Mouse (Mus musculus) right cerebral cortex, postnatal 4 days (tissue): ENCODE measurements at regions not wholly inside any gene's neighbourhood (a gene's known extent, or its start where the extent isn't known, plus 50 kb on each side); places are given as distances from the start of the nearest gene placed in this dataset.
A peak's percentile ranks its signal among the peaks of the same experiment; 100 is the strongest.

ENCODE experiments used
- DNase-seq: peaks from one replicate; pipeline ENCODE4 v3.0.0-alpha.2; 2022

DNA sequence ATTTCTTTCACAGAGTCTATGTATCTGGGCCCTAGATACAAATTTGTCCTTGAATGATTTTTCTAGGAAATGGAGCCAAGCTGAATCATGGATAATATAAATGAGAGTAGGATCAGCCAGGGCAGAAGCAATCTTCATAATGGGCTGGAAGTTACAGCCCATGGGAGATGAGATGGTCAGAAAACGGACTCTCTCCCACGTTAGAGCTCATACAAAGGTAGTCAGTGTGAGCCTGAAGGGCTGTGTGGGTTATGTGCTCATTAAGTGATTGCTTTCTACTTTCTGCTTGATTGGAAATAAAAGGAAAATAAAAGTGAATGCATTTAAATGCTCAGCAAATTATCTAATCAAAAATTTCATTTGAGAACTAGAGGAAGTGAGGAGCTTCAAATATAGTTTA, 2017.1 kb upstream of the Pcdh20 start:
- DNase-seq: no peak

GRCm38 (mm10) chr14:90447971-90448370, 1976.8 kb upstream of the Pcdh20 start:
- no peak for DNase-seq

- peak; percentile 73 for DNase-seq
Observed at GRCm38 (mm10) chr14:90432874-90433543, 1961.8 kb upstream of the Pcdh20 start.

- no peak for DNase-seq
Observed at GRCm38 (mm10) chr14:90412707-90413106, 1941.5 kb upstream of the Pcdh20 start.

DNA sequence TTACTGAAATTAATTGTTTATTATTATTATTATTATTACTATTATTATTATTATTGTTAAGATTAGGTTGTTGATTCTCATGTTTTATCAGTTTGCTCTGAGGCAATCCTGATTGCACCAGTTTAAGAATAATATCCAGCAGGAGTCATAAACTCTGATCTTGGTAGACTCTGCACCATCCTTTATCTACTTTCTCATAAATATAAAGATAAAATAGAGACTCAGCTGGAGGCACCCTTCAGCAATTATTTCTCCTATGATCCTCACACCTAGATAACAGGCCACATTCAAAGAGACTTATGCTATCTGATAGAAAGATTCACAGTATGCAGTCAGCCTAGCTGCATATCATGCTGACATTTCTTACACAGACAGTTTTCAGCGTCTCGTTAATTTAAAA, 1935.2 kb upstream of the Pcdh20 start:
- no peak for DNase-seq

DNA sequence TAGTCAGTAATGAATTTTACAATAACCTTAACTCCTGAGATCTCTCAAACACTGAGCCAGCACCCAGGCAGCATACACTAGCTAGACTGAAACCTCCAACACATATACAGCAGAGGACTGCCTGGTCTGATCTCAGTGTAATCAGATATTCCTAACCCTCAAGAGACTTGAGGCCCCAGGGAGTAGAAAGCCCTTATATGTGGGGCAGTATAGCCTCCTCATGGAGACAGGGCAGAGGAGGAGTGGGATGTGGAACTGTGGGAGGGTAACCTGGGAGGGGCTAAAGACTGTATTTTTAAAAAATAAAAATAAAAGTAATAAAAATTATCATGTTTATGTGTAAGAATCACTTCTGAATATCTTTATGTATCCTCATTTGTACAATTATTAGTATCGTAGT, 1934.3 kb upstream of the Pcdh20 start:
- no peak for DNase-seq

GRCm38 (mm10) chr14:90367256-90367936, 1896.2 kb upstream of the Pcdh20 start:
- no peak for DNase-seq

- no peak for DNase-seq
Observed at GRCm38 (mm10) chr14:90334541-90334940, 1863.3 kb upstream of the Pcdh20 start.

GRCm38 (mm10) chr14:90295456-90295855, 1824.3 kb upstream of the Pcdh20 start:
- peak; percentile 2 for DNase-seq

DNA sequence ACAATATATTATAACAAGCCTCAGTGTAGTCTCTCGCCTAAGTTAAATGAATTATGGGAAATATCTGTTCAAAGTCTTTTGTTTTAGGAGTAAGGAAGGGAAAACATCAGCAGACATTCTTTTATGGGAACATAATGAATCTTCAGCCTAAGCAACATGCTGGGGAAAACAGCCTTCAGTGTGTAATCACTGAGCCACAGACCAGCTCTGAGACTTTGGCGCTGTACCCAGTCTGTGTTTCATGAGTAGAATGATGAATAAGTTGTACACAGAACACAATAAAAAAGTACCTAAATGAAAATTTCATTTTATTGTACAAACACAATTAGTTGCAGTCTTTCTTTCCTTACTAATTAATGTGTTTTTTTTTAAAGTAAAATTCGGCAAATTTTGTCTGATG, 1774.8 kb upstream of the Pcdh20 start:
- DNase-seq: no peak

DNA sequence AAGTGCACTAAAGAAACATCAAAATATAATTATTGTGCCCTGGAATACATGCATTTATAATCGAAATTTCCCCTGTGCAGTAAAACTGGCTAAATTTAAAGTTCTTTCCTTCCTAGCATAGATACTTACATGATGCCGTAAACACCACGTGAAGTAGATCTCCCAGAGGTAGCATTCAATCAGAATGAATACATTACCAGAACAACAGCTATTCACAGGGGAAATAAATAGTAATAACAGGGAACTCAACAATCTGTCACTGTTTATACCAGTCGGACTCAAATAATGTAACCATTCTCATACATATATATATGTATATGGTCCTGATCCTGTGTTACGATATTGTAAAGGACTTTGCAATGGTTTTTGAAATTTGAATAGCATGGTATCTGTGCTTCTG, 1761.5 kb upstream of the Pcdh20 start:
- DNase-seq: no peak

- DNase-seq: no peak
Observed at GRCm38 (mm10) chr14:90200294-90200693, 1729.1 kb upstream of the Pcdh20 start.

GRCm38 (mm10) chr14:90197791-90198190, 1726.6 kb upstream of the Pcdh20 start:
- no peak for DNase-seq

GRCm38 (mm10) chr14:90172729-90173128, 1701.5 kb upstream of the Pcdh20 start:
- no peak for DNase-seq
